Mouse (Mus musculus): Measurements from ENCODE around the gene Trpm5. TPM values are rescaled to one million over a fixed set of nuclear protein-coding genes. Genes with fewer than 3 reads are reported as not detected.
A peak's percentile ranks its signal among the peaks of the same experiment; 100 is the strongest.

Gene Trpm5
- polyA plus RNA-seq, 1 experiment, result 13.1 TPM

GRCm38 (mm10) chr7:143054612-143054965 is 39.9 kb downstream of the Trpm5 start:
- peaks cover 60% of the 10 kb centered on the region for H3K4me1 ChIP-seq (ENCODE audit: control insufficient read depth, insufficient read depth, insufficient read length, low read length)
- 25% methylated on average over 3 of the region's 3 CpGs for WGBS
- no peak for TF ChIP-seq POLR2A (IDR thresholded peaks at IDR 0.05; ENCODE audit: low read depth, low read length)
- no peak for TF ChIP-seq CTCF (IDR thresholded peaks at IDR 0.05; ENCODE audit: extremely low read depth, insufficient read length, insufficient replicate concordance, low read depth, low read length)
- H3K27me3 ChIP-seq (ENCODE audit: control insufficient read depth, insufficient read depth, low read length), result no peaks in the 10 kb centered on the region
- H3K36me3 ChIP-seq (ENCODE audit: control insufficient read depth, insufficient read depth, low read length), result no peaks in the 10 kb centered on the region
- no peak overlapping the region for H3K27ac ChIP-seq (ENCODE audit: insufficient read depth, low read depth, low read length)
- H3K4me3 ChIP-seq (ENCODE audit: low read depth, low read length), result peak overlapping the region; percentile 87

- Histone ChIP-seq H3K27me3 (ENCODE audit: control insufficient read depth, insufficient read depth, low read length) (no peaks in the 10 kb centered on the region), H3K4me3 (ENCODE audit: low read depth, low read length) (peak overlapping the region; percentile 87), H3K27ac (ENCODE audit: insufficient read depth, low read depth, low read length) (peak overlapping the region; percentile 17; the same call in 1 of the 2 replicates), H3K36me3 (ENCODE audit: control insufficient read depth, insufficient read depth, low read length) (no peaks in the 10 kb centered on the region), H3K4me1 (ENCODE audit: control insufficient read depth, insufficient read depth, insufficient read length, low read length) (peaks cover 61% of the 10 kb centered on the region)
- TF ChIP-seq POLR2A (IDR thresholded peaks at IDR 0.05; ENCODE audit: low read depth, low read length) (no peak), CTCF (IDR thresholded peaks at IDR 0.05; ENCODE audit: extremely low read depth, insufficient read length, insufficient replicate concordance, low read depth, low read length) (no peak)
- WGBS, result 10% methylated on average over 11 of the region's 11 CpGs
Observed at GRCm38 (mm10) chr7:143053961-143054611, 40.4 kb downstream of the Trpm5 start.

- Histone ChIP-seq H3K27ac (ENCODE audit: insufficient read depth, low read depth, low read length) (peak overlapping the region; percentile 81), H3K4me3 (ENCODE audit: low read depth, low read length) (peak overlapping the region; percentile 87), H3K27me3 (ENCODE audit: control insufficient read depth, insufficient read depth, low read length) (no peaks in the 10 kb centered on the region), H3K36me3 (ENCODE audit: control insufficient read depth, insufficient read depth, low read length) (no peaks in the 10 kb centered on the region), H3K4me1 (ENCODE audit: control insufficient read depth, insufficient read depth, insufficient read length, low read length) (peaks cover 53% of the 10 kb centered on the region; the same call in 1 of the 2 replicates)
- under 1% methylated on average over 46 of the region's 46 CpGs for WGBS
- TF ChIP-seq POLR2A (IDR thresholded peaks at IDR 0.05; ENCODE audit: low read depth, low read length) (no peak), CTCF (IDR thresholded peaks at IDR 0.05; ENCODE audit: extremely low read depth, insufficient read length, insufficient replicate concordance, low read depth, low read length) (no peak)
Observed at GRCm38 (mm10) chr7:143053008-143053899, 41.2 kb downstream of the Trpm5 start.

GRCm38 (mm10) chr7:143052626-143053007 is 41.8 kb downstream of the Trpm5 start, which contains the start of gene Cd81:
TSS of gene Cd81 (plus strand) at chr7:143052739.
- Histone ChIP-seq H3K36me3 (ENCODE audit: control insufficient read depth, insufficient read depth, low read length) (no peaks in the 10 kb centered on the region), H3K4me1 (ENCODE audit: control insufficient read depth, insufficient read depth, insufficient read length, low read length) (peaks cover 47% of the 10 kb centered on the region; the same call in 1 of the 2 replicates), H3K27ac (ENCODE audit: insufficient read depth, low read depth, low read length) (peak within 1 kb of the TSS; percentile 81), H3K27me3 (ENCODE audit: control insufficient read depth, insufficient read depth, low read length) (no peaks in the 10 kb centered on the region), H3K4me3 (ENCODE audit: low read depth, low read length) (peak within 1 kb of the TSS; percentile 87)
- under 1% methylated on average over 37 of the region's 37 CpGs for WGBS
- TF ChIP-seq CTCF (IDR thresholded peaks at IDR 0.05; ENCODE audit: extremely low read depth, insufficient read length, insufficient replicate concordance, low read depth, low read length) (no peak), POLR2A (IDR thresholded peaks at IDR 0.05; ENCODE audit: low read depth, low read length) (peak; percentile 86; the same call in 1 of the 2 replicates)

- no peaks in the 10 kb centered on the region for H3K27me3 ChIP-seq (ENCODE audit: control insufficient read depth, insufficient read depth, low read length)
- H3K27ac ChIP-seq (ENCODE audit: insufficient read depth, low read depth, low read length), result no peak overlapping the region
- peaks cover 34% of the 10 kb centered on the region; the same call in 1 of the 2 replicates for H3K4me1 ChIP-seq (ENCODE audit: control insufficient read depth, insufficient read depth, insufficient read length, low read length)
- 23% methylated on average over 2 of the region's 2 CpGs for WGBS
- H3K4me3 ChIP-seq (ENCODE audit: low read depth, low read length), result no peak overlapping the region
- TF ChIP-seq POLR2A (IDR thresholded peaks at IDR 0.05; ENCODE audit: low read depth, low read length) (no peak), CTCF (IDR thresholded peaks at IDR 0.05; ENCODE audit: extremely low read depth, insufficient read length, insufficient replicate concordance, low read depth, low read length) (no peak)
- H3K36me3 ChIP-seq (ENCODE audit: control insufficient read depth, insufficient read depth, low read length), result no peaks in the 10 kb centered on the region
Observed at GRCm38 (mm10) chr7:143051316-143051715, 43.1 kb downstream of the Trpm5 start.

- 74% methylated on average over 3 of the region's 3 CpGs for WGBS
- H3K27me3 ChIP-seq (ENCODE audit: control insufficient read depth, insufficient read depth, low read length), result no peaks in the 10 kb centered on the region
- H3K36me3 ChIP-seq (ENCODE audit: control insufficient read depth, insufficient read depth, low read length), result no peaks in the 10 kb centered on the region
- H3K27ac ChIP-seq (ENCODE audit: insufficient read depth, low read depth, low read length), result no peak overlapping the region
- H3K4me1 ChIP-seq (ENCODE audit: control insufficient read depth, insufficient read depth, insufficient read length, low read length), result peaks cover 26% of the 10 kb centered on the region; the same call in 1 of the 2 replicates
- H3K4me3 ChIP-seq (ENCODE audit: low read depth, low read length), result no peak overlapping the region
- TF ChIP-seq POLR2A (IDR thresholded peaks at IDR 0.05; ENCODE audit: low read depth, low read length), result no peak
- TF ChIP-seq CTCF (IDR thresholded peaks at IDR 0.05; ENCODE audit: extremely low read depth, insufficient read length, insufficient replicate concordance, low read depth, low read length), result no peak
Observed at GRCm38 (mm10) chr7:143049841-143050816, 44.3 kb downstream of the Trpm5 start.

Data from small intestine, adult 2 months (tissue).